Mouse (Mus musculus): ENCODE results near the gene Rnf216.

DNA sequence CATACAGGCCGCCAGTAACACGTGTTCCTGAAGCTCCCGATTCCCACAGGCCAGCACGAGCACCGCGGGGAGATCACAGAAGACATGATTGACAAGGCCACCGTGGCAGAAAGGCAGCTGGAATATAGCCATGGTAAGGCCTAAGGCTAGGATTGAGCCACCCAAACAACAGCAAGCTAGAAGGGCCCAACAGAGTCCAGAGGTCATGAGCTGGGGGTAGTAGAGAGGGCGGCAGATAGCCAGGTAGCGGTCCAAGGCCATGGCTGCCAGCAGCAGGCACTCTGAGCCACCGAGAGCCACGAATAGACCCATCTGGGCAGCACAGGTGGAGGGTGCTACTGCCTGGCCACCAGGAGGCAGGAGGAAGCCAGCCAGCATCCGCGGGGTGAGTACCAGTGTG is 24.8 kb upstream of the Rnf216 start:
- no peak for TF ChIP-seq MYOG (IDR thresholded peaks at IDR 0.05; ENCODE audit: control insufficient read depth, extremely low read depth, insufficient read length)
- no peak for TF ChIP-seq CTCF (IDR thresholded peaks at IDR 0.05; ENCODE audit: control insufficient read depth, insufficient read depth, insufficient read length)

Data from C2C12 (cell line).